Mouse (Mus musculus) stomach, postnatal 0 days (tissue): Measurements from ENCODE around the gene 3110009E18Rik.

Source experiments
- CTCF ChIP-seq: IDR thresholded peaks from 2 replicates; pipeline ENCODE4 v1.5.1; 2016; ENCODE audit warnings: antibody characterized with exemption, low read depth, mild to moderate bottlenecking, moderate library complexity
- EP300 ChIP-seq: optimal IDR thresholded peaks from 2 replicates; pipeline ENCODE3; 2016; ENCODE audit warnings: antibody characterized with exemption

DNA sequence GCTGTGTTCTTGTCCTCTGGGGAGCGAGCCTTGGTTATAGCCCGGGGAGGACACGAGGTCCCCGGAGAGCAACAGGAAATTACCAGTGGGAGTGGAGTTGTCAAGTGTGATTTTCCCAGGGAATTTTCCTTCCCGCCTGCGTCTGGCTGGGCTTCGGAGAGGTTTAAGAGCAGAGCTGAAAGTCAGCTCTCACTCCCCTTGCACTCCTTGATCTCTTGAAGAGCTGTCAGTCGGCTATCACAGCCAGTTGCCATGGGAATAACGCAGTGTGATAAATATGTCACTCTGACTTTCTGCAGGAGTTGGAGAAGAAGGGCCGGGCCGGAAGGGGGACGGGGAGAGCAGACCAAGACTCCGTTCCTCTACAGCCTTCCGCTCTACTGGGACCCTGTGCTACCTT is 55.3 kb downstream of the 3110009E18Rik start:
- TF ChIP-seq EP300 = no peak
- TF ChIP-seq CTCF = no peak
